Mouse (Mus musculus) CD4-positive helper T cell, adult 2 months (primary cell): ENCODE measurements around the gene 4833439L19Rik.

Experiments
- DNase-seq: peaks from one replicate; pipeline ENCODE4 v3.0.0-alpha.2; 2012; ENCODE audit warnings: low read depth, missing footprints, low spot score

The 4833439L19Rik gene

GRCm38 (mm10) chr13:54582126-54582525 lies 16.9 kb upstream of the 4833439L19Rik start:
- no peak for DNase-seq

- DNase-seq, result no peak
Measured at GRCm38 (mm10) chr13:54581385-54581784, 16.1 kb upstream of the 4833439L19Rik start.

GRCm38 (mm10) chr13:54577652-54578507 lies 12.6 kb upstream of the 4833439L19Rik start:
- DNase-seq, result no peak

GRCm38 (mm10) chr13:54575489-54575888 lies 10.3 kb upstream of the 4833439L19Rik start:
- no peak for DNase-seq

GRCm38 (mm10) chr13:54574854-54575481 lies 9.7 kb upstream of the 4833439L19Rik start, which contains the start of gene Arl10:
TSS of gene Arl10 (plus strand) at chr13:54575015.
- DNase-seq, result peak; percentile 37

- DNase-seq, result peak; percentile 36
Measured at GRCm38 (mm10) chr13:54572621-54573020, 7.4 kb upstream of the 4833439L19Rik start.

- no peak for DNase-seq
Measured at GRCm38 (mm10) chr13:54571637-54572036, 6.4 kb upstream of the 4833439L19Rik start.

GRCm38 (mm10) chr13:54570736-54571135 lies 5.5 kb upstream of the 4833439L19Rik start:
- DNase-seq, result no peak

GRCm38 (mm10) chr13:54569282-54569681 lies 4.0 kb upstream of the 4833439L19Rik start:
- DNase-seq, result no peak

- DNase-seq, result no peak
Measured at GRCm38 (mm10) chr13:54568380-54568779, 3.1 kb upstream of the 4833439L19Rik start.

- no peak for DNase-seq
Measured at GRCm38 (mm10) chr13:54565594-54566345, 535 bp upstream of the 4833439L19Rik start.

- DNase-seq, result no peak
Measured at GRCm38 (mm10) chr13:54564232-54565200, 719 bp downstream of the 4833439L19Rik start.

GRCm38 (mm10) chr13:54562562-54562961 lies 2.7 kb downstream of the 4833439L19Rik start:
- DNase-seq, result no peak

- DNase-seq, result no peak
Measured at GRCm38 (mm10) chr13:54560608-54561007, 4.6 kb downstream of the 4833439L19Rik start.

GRCm38 (mm10) chr13:54559656-54560055 lies 5.6 kb downstream of the 4833439L19Rik start:
- no peak for DNase-seq

GRCm38 (mm10) chr13:54557652-54558051 lies 7.6 kb downstream of the 4833439L19Rik start:
- no peak for DNase-seq

GRCm38 (mm10) chr13:54556796-54557195 lies 8.4 kb downstream of the 4833439L19Rik start:
- DNase-seq, result no peak

- no peak for DNase-seq
Measured at GRCm38 (mm10) chr13:54556176-54556575, 9.1 kb downstream of the 4833439L19Rik start.

GRCm38 (mm10) chr13:54548036-54548435 lies 17.2 kb downstream of the 4833439L19Rik start:
- no peak for DNase-seq

GRCm38 (mm10) chr13:54532134-54532533 lies 33.1 kb downstream of the 4833439L19Rik start:
- DNase-seq, result no peak

GRCm38 (mm10) chr13:54527140-54527539 lies 38.1 kb downstream of the 4833439L19Rik start:
- DNase-seq, result no peak
